Mouse (Mus musculus): ENCODE measurements around the gene Olfr324. TPM values are rescaled to one million over a fixed set of nuclear protein-coding genes. Genes with fewer than 3 reads are reported as not detected.

Gene Olfr324
- polyA plus RNA-seq (2017; shearing (Covaris generic)), result not detected

GRCm38 (mm10) chr11:58594814-58595213 lies at the start of gene Olfr324:
Olfr324 (plus strand) TSS chr11:58595114.

GRCm38 (mm10) chr11:58546322-58546721 lies 48.6 kb upstream of the Olfr324 start, which contains the start of gene Olfr329-ps:
Olfr329-ps (minus strand) TSS chr11:58546422.

GRCm38 (mm10) chr11:58555536-58555935 lies 39.4 kb upstream of the Olfr324 start, which contains the start of gene Olfr328:
Olfr328 (minus strand) TSS chr11:58555636.

GRCm38 (mm10) chr11:58570405-58570804 lies 24.5 kb upstream of the Olfr324 start, which contains the start of gene Olfr224:
Olfr224 (minus strand) TSS chr11:58570553.

GRCm38 (mm10) chr11:58577430-58577829 lies 17.5 kb upstream of the Olfr324 start, which contains the start of gene Olfr325:
Olfr325 (plus strand) TSS chr11:58577730.

GRCm38 (mm10) chr11:58615975-58616374 lies 21.1 kb downstream of the Olfr324 start, which contains the start of gene 2210407C18Rik:
2210407C18Rik (minus strand) TSS chr11:58616075.

GRCm38 (mm10) chr11:58630401-58630800 lies 35.5 kb downstream of the Olfr324 start, which contains the start of gene Olfr323:
Olfr323 (minus strand) TSS chr11:58630501.

GRCm38 (mm10) chr11:58640272-58640867 lies 45.5 kb downstream of the Olfr324 start, which contains the start of gene Trim58:
Trim58 (plus strand) TSS chr11:58640465.

Other genes with a start within 250 kb of the Olfr324 start
- not detected for gene Lypd8, start 216.1 kb upstream of the Olfr324 start, polyA plus RNA-seq (2017; shearing (Covaris generic))
- not detected for gene 1810065E05Rik, start 174.0 kb upstream of the Olfr324 start, polyA plus RNA-seq (2017; shearing (Covaris generic))
- gene Gm12253, start 162.6 kb upstream of the Olfr324 start, polyA plus RNA-seq (2017; shearing (Covaris generic)), result not detected
- gene Lypd9, start 142.2 kb upstream of the Olfr324 start, polyA plus RNA-seq (2017; shearing (Covaris generic)), result not detected
- not detected for gene Olfr30, start 132.8 kb upstream of the Olfr324 start, polyA plus RNA-seq (2017; shearing (Covaris generic))
- gene Olfr332, start 102.6 kb upstream of the Olfr324 start, polyA plus RNA-seq (2017; shearing (Covaris generic)), result not detected
- not detected for gene Olfr331, start 92.5 kb upstream of the Olfr324 start, polyA plus RNA-seq (2017; shearing (Covaris generic))
- 0.44 TPM for gene Olfr330, start 60.3 kb upstream of the Olfr324 start, polyA plus RNA-seq (2017; shearing (Covaris generic))
- not detected for gene Olfr329-ps, start 48.7 kb upstream of the Olfr324 start, polyA plus RNA-seq (2017; shearing (Covaris generic))
- not detected for gene Olfr328, start 39.5 kb upstream of the Olfr324 start, polyA plus RNA-seq (2017; shearing (Covaris generic))
- gene Olfr224, start 24.6 kb upstream of the Olfr324 start, polyA plus RNA-seq (2017; shearing (Covaris generic)), result not detected
- gene Olfr325, start 17.4 kb upstream of the Olfr324 start, polyA plus RNA-seq (2017; shearing (Covaris generic)), result not detected
- not detected for gene 2210407C18Rik, start 21.0 kb downstream of the Olfr324 start, polyA plus RNA-seq (2017; shearing (Covaris generic))
- not detected for gene Olfr323, start 35.4 kb downstream of the Olfr324 start, polyA plus RNA-seq (2017; shearing (Covaris generic))
- not detected for gene Trim58, start 45.4 kb downstream of the Olfr324 start, polyA plus RNA-seq (2017; shearing (Covaris generic))
- gene Olfr322, start 63.7 kb downstream of the Olfr324 start, polyA plus RNA-seq (2017; shearing (Covaris generic)), result not detected
- not detected for gene Olfr320, start 86.0 kb downstream of the Olfr324 start, polyA plus RNA-seq (2017; shearing (Covaris generic))
- not detected for gene Olfr319, start 104.0 kb downstream of the Olfr324 start, polyA plus RNA-seq (2017; shearing (Covaris generic))
- gene Olfr318, start 128.9 kb downstream of the Olfr324 start, polyA plus RNA-seq (2017; shearing (Covaris generic)), result not detected
- not detected for gene Olfr317, start 144.1 kb downstream of the Olfr324 start, polyA plus RNA-seq (2017; shearing (Covaris generic))
- gene Olfr316, start 157.6 kb downstream of the Olfr324 start, polyA plus RNA-seq (2017; shearing (Covaris generic)), result not detected
- not detected for gene Olfr315, start 178.1 kb downstream of the Olfr324 start, polyA plus RNA-seq (2017; shearing (Covaris generic))
- not detected for gene Olfr314, start 187.8 kb downstream of the Olfr324 start, polyA plus RNA-seq (2017; shearing (Covaris generic))
- gene Fam183b, start 206.8 kb downstream of the Olfr324 start, polyA plus RNA-seq (2017; shearing (Covaris generic)), result not detected
- gene Olfr313, start 219.9 kb downstream of the Olfr324 start, polyA plus RNA-seq (2017; shearing (Covaris generic)), result not detected
- 0.20 TPM for gene Olfr312, start 234.1 kb downstream of the Olfr324 start, polyA plus RNA-seq (2017; shearing (Covaris generic))
- gene Olfr311, start 244.1 kb downstream of the Olfr324 start, polyA plus RNA-seq (2017; shearing (Covaris generic)), result not detected